Mouse (Mus musculus) liver, embryonic 14.5 days (tissue): ENCODE measurements around the gene Gadd45gip1. TPM values are rescaled to one million over a fixed set of nuclear protein-coding genes. Genes with fewer than 3 reads are reported as not detected.

Source experiments
- ATAC-seq: fragments of 200-750 bp; cut with Nextera tagmentation; 2 replicates; pipeline ENCODE4 v1.8.0; 2017; ENCODE audit warnings: moderate number of reproducible peaks, mild to moderate bottlenecking, moderate library complexity; ENCODE audit not compliant: insufficient read depth
- DNase-seq, 3 experiments: peaks; one replicate each; pipeline ENCODE4 v3.0.0-alpha.2; 2012 to 2013; ENCODE audit warnings: low read depth in 3 of 3, low spot score in 3 of 3
- H3K27ac ChIP-seq: fragments of 300-500 bp; sonication (generic); 2 replicates; pipeline ENCODE4 v1.5.1; 2014; ENCODE audit warnings: moderate library complexity, mild to moderate bottlenecking, control low read depth, inconsistent platforms
- H3K27me3 ChIP-seq: fragments of 300-500 bp; sonication (generic); 2 replicates; pipeline ENCODE4 v1.6.1; 2014; ENCODE audit warnings: mild to moderate bottlenecking, low read length, moderate library complexity; ENCODE audit not compliant: control insufficient read depth, insufficient read depth
- H3K36me3 ChIP-seq: fragments of 300-500 bp; sonication (generic); replicated peaks from 2 replicates; pipeline ENCODE4 v1.6.1; 2014; ENCODE audit warnings: low read depth; ENCODE audit not compliant: control insufficient read depth, insufficient read depth
- H3K4me1 ChIP-seq, 2 experiments: fragments of 200-500 bp in 1 of 2; fragments of 300-500 bp in 1 of 2; sonication (generic) in 1 of 2; replicated peaks; 2 replicates each; pipeline ENCODE4 v1.6.1; 2012 to 2014; ENCODE audit warnings: antibody characterized with exemption in 1 of 2, inconsistent platforms in 1 of 2, low read length in 1 of 2; ENCODE audit not compliant: control insufficient read depth in 2 of 2, insufficient read depth in 2 of 2
- H3K4me2 ChIP-seq: fragments of 300-500 bp; sonication (generic); 2 replicates; pipeline ENCODE4 v1.6.1; 2014; ENCODE audit warnings: low read depth, mild to moderate bottlenecking, control low read depth, moderate library complexity
- H3K4me3 ChIP-seq, 2 experiments: fragments of 200-500 bp in 1 of 2; fragments of 300-500 bp in 1 of 2; sonication (generic) in 1 of 2; 2 replicates each; pipeline ENCODE4 v1.5.1; 2012 to 2014; ENCODE audit warnings: low read depth in 2 of 2, low read length in 2 of 2, mild to moderate bottlenecking in 2 of 2, control low read depth in 1 of 2, inconsistent platforms in 1 of 2, moderate library complexity in 1 of 2; ENCODE audit not compliant: insufficient read depth in 1 of 2
- H3K9ac ChIP-seq: fragments of 300-500 bp; sonication (generic); replicated peaks from 2 replicates; pipeline ENCODE4 v1.6.1; 2014; ENCODE audit warnings: mild to moderate bottlenecking, control low read depth, moderate library complexity
- H3K9me3 ChIP-seq: fragments of 300-500 bp; sonication (generic); 2 replicates; pipeline ENCODE4 v1.6.1; 2016; ENCODE audit warnings: low read length, mixed read lengths; ENCODE audit not compliant: control insufficient read depth
- CTCF ChIP-seq: IDR thresholded peaks from 2 replicates; pipeline ENCODE4 v1.5.1; 2016; ENCODE audit warnings: antibody characterized with exemption, low read depth, control low read depth
- EP300 ChIP-seq: IDR thresholded peaks from 2 replicates; pipeline ENCODE4 v1.6.1; 2016; ENCODE audit warnings: antibody characterized with exemption, low read depth
- WGBS: fragments of 180-500 bp; shearing (Covaris S2); extraction: QIAGEN DNeasy Blood & Tissue Kit; methylation state at CpG from one replicate; pipeline ENCODE4 v1.1.7; 2014; ENCODE audit not compliant: insufficient replicate concordance; 5-methylcytosine and 5-hydroxymethylcytosine counted together
- polyA plus RNA-seq, 2 experiments: library from polyadenylated mRNA; depleted of rRNA in 1 of 2; stranded (reverse) in 1 of 2; unstranded in 1 of 2; fragments of >200 nt; fragmentation: Nextera tagmentation in 1 of 2; extraction: Ambion mirVana in 1 of 2; gene quantifications; 2 replicates each; pipeline versions ENCODE4 v1.2.1 to v1.2.3; 2012 to 2014

The Gadd45gip1 gene
- polyA plus RNA-seq, 2 experiments: 31.0 to 50.2 TPM

- peak within 1 kb of the TSS; percentile 73 for H3K4me2 ChIP-seq
- peak; percentile 85 for ATAC-seq
- no peak for TF ChIP-seq EP300
- 0 out of 2 replicates have a peak, but pooled peaks have one; percentile 14 for TF ChIP-seq CTCF
- no peaks in the 10 kb centered on the region for H3K9me3 ChIP-seq
- under 1% methylated on average over 55 of the region's 55 CpGs for WGBS
- H3K4me1 ChIP-seq: peaks cover 48 to 51% of the 10 kb centered on the region in 2 experiments
- peak within 1 kb of the TSS; percentile 97 for H3K27ac ChIP-seq
- H3K36me3 ChIP-seq: peaks cover 75% of the 10 kb centered on the region
- H3K27me3 ChIP-seq: no peaks in the 10 kb centered on the region
- peak within 1 kb of the TSS; percentile 89 for H3K9ac ChIP-seq
- peak within 1 kb of the TSS; percentile 74 to 91 for H3K4me3 ChIP-seq
- peak; percentile 93 to 95 (median 94) for DNase-seq
Observed at GRCm38 (mm10) chr8:84840248-84840999, 9.1 kb downstream of the Gadd45gip1 start, which contains the start of gene Rad23a. Gene Rad23a (minus strand): TSS chr8:84840665.

GRCm38 (mm10) chr8:84841514-84841913 is 10.2 kb downstream of the Gadd45gip1 start:
- no peak for ATAC-seq

GRCm38 (mm10) chr8:84844397-84845070 is 13.2 kb downstream of the Gadd45gip1 start:
- Histone ChIP-seq H3K4me3 (peak overlapping the region; percentile 27 to 95), H3K36me3 (peaks cover 43% of the 10 kb centered on the region), H3K9ac (peak overlapping the region; percentile 97), H3K27ac (no peak overlapping the region), H3K4me1 (peaks cover 24 to 26% of the 10 kb centered on the region in 2 experiments), H3K27me3 (no peaks in the 10 kb centered on the region), H3K9me3 (no peaks in the 10 kb centered on the region), H3K4me2 (peak overlapping the region; percentile 94)
- TF ChIP-seq CTCF: no peak
- TF ChIP-seq EP300: no peak
- WGBS: 79% methylated on average over 9 of the region's 9 CpGs
- ATAC-seq (no peak), DNase-seq (no peak)

More at GRCm38 (mm10) chr8:84841514-84841913, 10.2 kb downstream of the Gadd45gip1 start:
- Histone ChIP-seq H3K27me3 (no peaks in the 10 kb centered on the region), H3K36me3 (peaks cover 68% of the 10 kb centered on the region), H3K4me3 (no peak overlapping the region), H3K27ac (peak overlapping the region; percentile 34), H3K9ac (no peak overlapping the region), H3K4me1 (peaks cover 38 to 40% of the 10 kb centered on the region in 2 experiments), H3K4me2 (peak overlapping the region; percentile 18; the same call in 1 of the 2 replicates), H3K9me3 (no peaks in the 10 kb centered on the region)
- WGBS: 72% methylated on average over 1 of the region's 1 CpGs
- TF ChIP-seq EP300 (no peak), CTCF (no peak)
- no peak for DNase-seq

GRCm38 (mm10) chr8:84845355-84846093 is 14.2 kb downstream of the Gadd45gip1 start:
- WGBS: 10% methylated on average over 12 of the region's 12 CpGs
- peak overlapping the region; percentile 81 for H3K27ac ChIP-seq
- peak; percentile 71 for TF ChIP-seq CTCF
- no peak for TF ChIP-seq EP300

More at GRCm38 (mm10) chr8:84845355-84846093, 14.2 kb downstream of the Gadd45gip1 start:
- ATAC-seq: no peak
- Histone ChIP-seq H3K4me2 (peak overlapping the region; percentile 94), H3K36me3 (peaks cover 43% of the 10 kb centered on the region), H3K27me3 (no peaks in the 10 kb centered on the region), H3K9ac (peak overlapping the region; percentile 97), H3K9me3 (no peaks in the 10 kb centered on the region), H3K4me3 (peak overlapping the region; percentile 83 to 95), H3K4me1 (peaks cover 23% of the 10 kb centered on the region in 2 experiments)
- DNase-seq: no peak
